Mouse (Mus musculus) CH12.LX (cell line): ENCODE results near the gene Cmss1. TPM values are rescaled to one million over a fixed set of nuclear protein-coding genes. Genes with fewer than 3 reads are reported as not detected.

Source experiments
- DNase-seq: peaks from one replicate; pipeline ENCODE4 v3.0.0-alpha.2; 2013; ENCODE audit errors: extremely low read depth
- H3K27ac ChIP-seq: 2 replicates; pipeline ENCODE4 v1.5.1; 2012; ENCODE audit warnings: low read depth, mild to moderate bottlenecking, control low read depth, moderate library complexity; ENCODE audit not compliant: insufficient read depth
- H3K27me3 ChIP-seq: replicated peaks from 2 replicates; pipeline ENCODE3; 2012; ENCODE audit warnings: inconsistent platforms
- H3K36me3 ChIP-seq, 2 experiments: replicated peaks in 1 of 2; 2 replicates each; pipeline versions ENCODE3 to v1.6.1; 2012; ENCODE audit warnings: inconsistent platforms in 1 of 2, low read length in 1 of 2, mild to moderate bottlenecking in 1 of 2, mixed read lengths in 1 of 2, moderate library complexity in 1 of 2; ENCODE audit not compliant: control insufficient read depth in 1 of 2, insufficient read depth in 1 of 2
- H3K4me1 ChIP-seq, 2 experiments: 2 replicates each; pipeline ENCODE4 v1.6.1; 2012; ENCODE audit warnings: inconsistent platforms in 1 of 2, moderate library complexity in 1 of 2; ENCODE audit not compliant: insufficient read depth in 2 of 2, control insufficient read depth in 1 of 2
- H3K4me2 ChIP-seq: 2 replicates; pipeline ENCODE4 v1.6.1; 2012; ENCODE audit warnings: low read depth, mild to moderate bottlenecking, control low read depth; ENCODE audit not compliant: poor library complexity, insufficient read depth, severe bottlenecking
- H3K4me3 ChIP-seq, 3 experiments: fragments of 150-350 bp in 1 of 3; sonication (generic) in 1 of 3; replicated peaks in 1 of 3; 2 replicates each; pipeline versions ENCODE3 to v1.5.1; 2011 to 2012; ENCODE audit warnings: low read depth in 2 of 3, low read length in 2 of 3, mild to moderate bottlenecking in 2 of 3, moderate library complexity in 2 of 3, control low read depth in 1 of 3, improper control_type of control experiment in 1 of 3, inconsistent platforms in 1 of 3, mixed read lengths in 1 of 3; ENCODE audit not compliant: poor library complexity in 1 of 3
- H3K79me2 ChIP-seq: replicated peaks from 2 replicates; pipeline ENCODE4 v1.6.1; 2012; ENCODE audit warnings: mild to moderate bottlenecking, moderate library complexity; ENCODE audit not compliant: control insufficient read depth, poor library complexity, insufficient read depth, severe bottlenecking; ENCODE audit errors: extremely low read depth
- H3K9ac ChIP-seq: 2 replicates; pipeline ENCODE4 v1.6.1; 2012; ENCODE audit warnings: low read depth, mild to moderate bottlenecking, control low read depth, moderate library complexity; ENCODE audit not compliant: insufficient read depth
- H3K9me3 ChIP-seq: replicated peaks from 2 replicates; pipeline ENCODE3; 2012; ENCODE audit warnings: low read length, inconsistent platforms, mixed read lengths
- CHD1 ChIP-seq: IDR thresholded peaks from 2 replicates; pipeline ENCODE4 v1.6.1; 2012; ENCODE audit warnings: low read depth, low read length, improper control_type of control experiment, inconsistent platforms
- CHD2 ChIP-seq: IDR thresholded peaks from 2 replicates; pipeline ENCODE4 v1.6.1; 2011; ENCODE audit warnings: low read length, improper control_type of control experiment
- ELF1 ChIP-seq: IDR thresholded peaks from 2 replicates; pipeline ENCODE4 v1.6.1; 2014; ENCODE audit warnings: low read depth, mild to moderate bottlenecking, inconsistent platforms, low read length, improper control_type of control experiment
- EP300 ChIP-seq: IDR thresholded peaks from 2 replicates; pipeline ENCODE4 v1.6.1; 2011; ENCODE audit warnings: low read length, improper control_type of control experiment
- GABPA ChIP-seq: IDR thresholded peaks from 2 replicates; pipeline ENCODE4 v1.6.1; 2012; ENCODE audit warnings: low read depth, low read length, improper control_type of control experiment, inconsistent platforms; ENCODE audit not compliant: insufficient replicate concordance
- JUN ChIP-seq: IDR thresholded peaks from 2 replicates; pipeline ENCODE4 v1.6.1; 2011; ENCODE audit warnings: low read depth, mild to moderate bottlenecking, low read length, improper control_type of control experiment, moderate library complexity; ENCODE audit not compliant: insufficient read depth
- MAFK ChIP-seq: IDR thresholded peaks from 2 replicates; pipeline ENCODE4 v1.6.1; 2011; ENCODE audit warnings: low read length, improper control_type of control experiment; ENCODE audit not compliant: insufficient replicate concordance
- MAX ChIP-seq: IDR thresholded peaks from 2 replicates; pipeline ENCODE4 v1.6.1; 2011; ENCODE audit warnings: low read length, improper control_type of control experiment
- MAZ ChIP-seq: IDR thresholded peaks from 2 replicates; pipeline ENCODE4 v1.6.1; 2012; ENCODE audit warnings: low read depth, mild to moderate bottlenecking, inconsistent platforms, low read length, improper control_type of control experiment, moderate library complexity
- MEF2A ChIP-seq: IDR thresholded peaks from 2 replicates; pipeline ENCODE4 v1.6.1; 2014; ENCODE audit warnings: low read depth, mild to moderate bottlenecking, inconsistent platforms, low read length, improper control_type of control experiment, borderline replicate concordance
- MYC ChIP-seq: IDR thresholded peaks from 2 replicates; pipeline ENCODE4 v1.6.1; 2011; ENCODE audit warnings: low read depth, mild to moderate bottlenecking, improper control_type of control experiment, low read length
- NELFE ChIP-seq: IDR thresholded peaks from 2 replicates; pipeline ENCODE4 v1.6.1; 2011; ENCODE audit warnings: low read depth, low read length, improper control_type of control experiment
- PAX5 ChIP-seq: IDR thresholded peaks from 2 replicates; pipeline ENCODE4 v1.6.1; 2012; ENCODE audit warnings: low read length, inconsistent platforms, mixed read lengths
- POLR2AphosphoS2 ChIP-seq: IDR thresholded peaks from 2 replicates; pipeline ENCODE4 v1.6.1; 2011; ENCODE audit warnings: low read depth, low read length, improper control_type of control experiment
- SIN3A ChIP-seq: IDR thresholded peaks from 2 replicates; pipeline ENCODE4 v1.6.1; 2012; ENCODE audit warnings: low read length, improper control_type of control experiment, inconsistent platforms
- SMC3 ChIP-seq: IDR thresholded peaks from 2 replicates; pipeline ENCODE4 v1.6.1; 2011; ENCODE audit warnings: low read depth, low read length, improper control_type of control experiment
- TBP ChIP-seq: conservative IDR thresholded peaks from 2 replicates; pipeline ENCODE4 v1.6.1; 2011; ENCODE audit warnings: low read depth, low read length, improper control_type of control experiment
- TCF12 ChIP-seq: IDR thresholded peaks from 2 replicates; pipeline ENCODE4 v1.6.1; 2014; ENCODE audit warnings: low read depth, mild to moderate bottlenecking, inconsistent platforms, low read length, improper control_type of control experiment
- UBTF ChIP-seq: IDR thresholded peaks from 2 replicates; pipeline ENCODE4 v1.6.1; 2012; ENCODE audit warnings: low read depth, mild to moderate bottlenecking, inconsistent platforms, low read length, improper control_type of control experiment, moderate library complexity
- USF1 ChIP-seq: IDR thresholded peaks from 2 replicates; pipeline ENCODE4 v1.6.1; 2014; ENCODE audit warnings: low read depth, mild to moderate bottlenecking, inconsistent platforms, low read length, improper control_type of control experiment
- ZKSCAN1 ChIP-seq: IDR thresholded peaks from 2 replicates; pipeline ENCODE4 v1.6.1; 2012; ENCODE audit warnings: low read depth, inconsistent platforms, low read length, improper control_type of control experiment, borderline replicate concordance
- ZNF384 ChIP-seq: IDR thresholded peaks from 2 replicates; pipeline ENCODE4 v1.6.1; 2012; ENCODE audit warnings: low read depth, low read length, improper control_type of control experiment, inconsistent platforms
- dilution Hi-C: fragments of 300-500 bp; cut with MboI; formaldehyde crosslinking; loops from 2 replicates; pipeline ENCODE4 v1.14.3; 2020; ENCODE audit warnings: low sequenced_read_pairs; ENCODE audit not compliant: extremely low pct_unique_long_range_greater_than_20kb, extremely low pct_ligation_motif_present
- in situ Hi-C: fragments of 300-500 bp; cut with MboI; formaldehyde crosslinking; loops from 3 replicates; pipeline ENCODE4 v1.14.3; 2019; ENCODE audit warnings: low sequenced_read_pairs, low pct_ligation_motif_present, low pct_unique_long_range_greater_than_20kb, mixed read lengths
- polyA plus RNA-seq: library from polyadenylated mRNA; unstranded; fragments of >175 nt; gene quantifications from 2 replicates; pipeline ENCODE4 v1.2.1, GENCODE M21; 2012; ENCODE audit warnings: low read depth; ENCODE audit not compliant: insufficient read length
- total RNA-seq, 2 experiments: library from RNA; depleted of rRNA; stranded (reverse); fragments of 300-350 nt in 1 of 2; fragments of >200 nt in 1 of 2; gene quantifications; 2 replicates each; pipeline ENCODE4 v1.2.3; 2012 to 2014

Cmss1 gene
- total and polyA plus RNA-seq, 3 experiments = 94.7 to 107 (median 103) TPM

DNA sequence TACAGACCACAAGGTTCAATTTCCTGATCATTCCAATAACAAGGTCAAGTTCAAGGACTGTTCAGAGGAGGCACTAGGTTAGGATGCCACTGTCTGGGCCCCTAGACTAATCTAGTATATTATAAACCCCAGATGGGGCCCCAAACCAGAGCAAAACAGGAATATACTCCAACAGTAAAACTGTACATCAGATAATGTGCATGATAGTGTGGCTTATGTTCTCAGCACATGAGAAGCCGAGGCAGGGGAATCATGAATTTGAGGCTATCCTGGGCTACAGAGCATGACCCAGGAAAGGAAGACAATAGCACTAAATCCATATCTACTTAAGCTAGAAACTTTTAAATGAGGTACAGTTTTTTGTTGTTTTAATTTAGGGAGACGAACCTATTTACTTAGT is 294.5 kb downstream of the Cmss1 start:
- H3K4me2 ChIP-seq = no peak overlapping the region
- no peak overlapping the region for H3K27ac ChIP-seq
- H3K79me2 ChIP-seq = no peaks in the 10 kb centered on the region
- dilution Hi-C loops (no loop called here), in situ Hi-C loops (no loop called here)
- no peak overlapping the region for H3K9ac ChIP-seq
- H3K27me3 ChIP-seq = no peaks in the 10 kb centered on the region
- H3K9me3 ChIP-seq = no peaks in the 10 kb centered on the region
- TF ChIP-seq MAFK (no peak), ZKSCAN1 (no peak), CHD1 (no peak), PAX5 (no peak), POLR2AphosphoS2 (no peak), TBP (no peak), MYC (no peak), SMC3 (no peak), TCF12 (no peak), ZNF384 (no peak), MAZ (no peak), UBTF (no peak), MEF2A (no peak), GABPA (no peak), EP300 (no peak), CHD2 (no peak), NELFE (no peak), ELF1 (no peak)
- TF ChIP-seq, all 38 proteins: peak for 0
- peaks cover 0 to 3% of the 10 kb centered on the region in 2 experiments; a peak in 2 of 4 replicates for H3K4me1 ChIP-seq
- no peak overlapping the region for H3K4me3 ChIP-seq
- no peak for DNase-seq
- peaks cover 3 to 45% of the 10 kb centered on the region in 2 experiments for H3K36me3 ChIP-seq

DNA sequence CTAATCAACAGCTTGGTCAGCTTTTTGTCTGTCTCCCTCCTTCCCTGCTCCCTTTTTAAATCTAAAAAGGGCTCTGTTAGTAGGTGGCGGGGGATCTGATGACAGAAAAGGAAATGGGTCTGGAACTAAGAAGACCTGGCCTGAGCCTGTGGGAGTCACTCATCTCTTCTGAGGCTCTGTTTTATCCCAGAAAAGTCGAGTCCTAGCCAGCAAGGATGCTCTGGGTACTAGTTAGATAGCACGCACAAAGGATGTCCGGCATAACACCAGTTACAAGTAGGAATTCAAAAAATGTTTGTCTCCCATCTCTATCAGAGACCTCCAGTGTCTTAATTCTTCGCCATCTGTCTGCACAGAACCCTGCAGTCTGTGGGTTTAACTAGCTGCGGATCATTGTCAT is 301.2 kb downstream of the Cmss1 start:
- no peak overlapping the region for H3K9ac ChIP-seq
- H3K36me3 ChIP-seq = peaks cover 3 to 52% of the 10 kb centered on the region in 2 experiments
- dilution Hi-C loops (no loop called here), in situ Hi-C loops (loop anchor here (10.0 kb wide), 1 partner anchor 89 kb away; no protein-coding TSS in a partner anchor)
- H3K79me2 ChIP-seq = no peaks in the 10 kb centered on the region
- TF ChIP-seq POLR2AphosphoS2 (no peak), ZNF384 (no peak), SIN3A (no peak), ELF1 (no peak), JUN (no peak), MAX (no peak), USF1 (no peak), PAX5 (no peak), GABPA (no peak), MYC (no peak), EP300 (no peak)
- no peak overlapping the region for H3K4me3 ChIP-seq
- no peak overlapping the region for H3K27ac ChIP-seq
- H3K4me2 ChIP-seq = no peak overlapping the region
- DNase-seq = no peak
- no peaks in the 10 kb centered on the region for H3K27me3 ChIP-seq
- peaks cover 0 to 5% of the 10 kb centered on the region in 2 experiments; a peak in 1 of 4 replicates for H3K4me1 ChIP-seq
- no peaks in the 10 kb centered on the region for H3K9me3 ChIP-seq
